Mouse (Mus musculus) hematopoietic multipotent progenitor cell, adult 10-12 weeks (in vitro differentiated cells): ENCODE results near the gene Wfdc5. TPM values are rescaled to one million over a fixed set of nuclear protein-coding genes. Genes with fewer than 3 reads are reported as not detected.

ENCODE experiments used
- polyA plus RNA-seq: library from polyadenylated mRNA; stranded (reverse); fragments of >175 nt; gene quantifications from 2 replicates; pipeline ENCODE4 v1.2.3, GENCODE M21; 2012; ENCODE audit warnings: low replicate concordance

The Wfdc5 gene
- polyA plus RNA-seq: 0.08 TPM in 1 of 2 replicates, not detected in the other

DNA sequence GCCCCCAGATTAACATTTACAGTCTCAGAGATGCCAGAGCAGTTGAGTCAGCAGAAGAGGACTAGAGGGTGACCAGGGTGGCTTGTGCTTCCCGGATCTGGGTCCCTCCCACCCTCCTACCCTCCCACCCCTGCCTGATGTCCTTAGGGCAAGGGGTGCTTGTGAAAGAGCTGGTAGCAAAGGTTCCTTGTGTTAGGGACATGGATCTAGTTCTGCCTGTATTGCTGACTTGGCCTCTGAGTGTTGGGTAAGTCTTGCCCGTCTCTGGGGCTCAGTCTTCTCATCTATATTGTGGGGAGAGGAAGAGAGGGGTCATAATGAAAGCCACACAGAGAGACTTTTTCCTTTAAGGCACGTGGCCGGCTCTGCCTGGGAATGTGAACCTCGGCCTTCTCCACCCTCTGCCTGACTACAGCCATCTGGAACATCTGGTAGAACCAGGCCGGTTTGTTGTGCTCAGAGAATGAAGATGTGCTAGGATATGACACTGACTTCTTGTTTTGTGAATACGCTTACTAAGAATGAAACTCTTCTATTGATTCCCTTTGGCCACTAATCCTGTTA is at the start of gene Wfdc5:
TSS of gene Wfdc5 (minus strand) at position 51 of the 564 bp plus-strand sequence.

DNA sequence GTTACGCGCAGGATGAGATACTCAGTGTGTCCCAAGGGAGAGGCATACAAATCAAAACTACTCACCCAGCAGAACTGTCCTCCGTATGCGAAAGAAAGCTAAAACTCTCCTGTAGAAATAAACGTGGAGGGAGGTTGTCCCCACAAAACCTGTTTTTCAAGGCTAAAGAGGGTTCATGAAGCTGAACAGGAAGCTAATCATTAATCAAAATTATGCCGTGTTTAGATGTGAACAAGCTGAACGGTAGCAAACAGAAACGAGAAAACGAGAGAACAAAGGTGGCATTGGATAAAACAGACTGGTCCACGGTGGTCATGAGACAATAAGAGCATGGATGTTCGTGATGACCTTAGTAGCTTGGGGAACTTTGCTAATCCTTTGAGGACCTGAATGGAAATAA is 39.0 kb upstream of the Wfdc5 start, which contains the start of gene Wfdc15b:
TSS of gene Wfdc15b (minus strand) at position 139 of the 400 bp plus-strand sequence.

DNA sequence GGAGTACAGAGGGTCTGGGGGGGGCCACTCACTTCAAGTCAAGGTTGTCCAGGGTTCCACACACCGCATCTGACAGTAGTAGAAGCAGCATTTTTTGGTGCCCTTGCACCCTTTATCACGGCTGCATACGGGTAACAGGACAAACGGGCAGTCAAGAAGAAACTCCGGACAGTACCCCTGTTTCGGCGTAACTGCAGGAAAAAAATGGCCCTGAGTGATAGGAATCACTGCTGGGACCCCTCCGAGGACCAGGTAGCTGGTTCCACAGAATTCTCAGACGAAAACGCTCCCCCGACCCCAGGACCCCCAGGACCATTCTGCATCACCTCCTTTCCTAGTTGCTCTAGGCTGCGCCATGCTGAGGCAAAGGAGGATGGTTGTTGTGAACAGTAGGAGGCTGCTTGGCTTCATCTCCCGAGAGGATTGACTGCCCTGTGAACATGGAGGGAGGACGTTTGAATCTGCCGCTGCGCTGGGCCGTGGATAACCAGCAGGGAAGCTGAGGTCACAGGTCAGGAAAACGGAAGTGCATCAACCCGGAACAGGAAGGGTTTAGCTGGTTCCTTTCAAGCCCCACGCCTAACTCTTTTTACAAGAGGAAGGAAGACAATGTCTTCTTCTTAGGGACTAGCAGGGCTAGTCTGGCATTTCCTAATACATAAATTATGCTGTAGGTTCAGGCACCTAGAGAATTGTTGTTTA is 17.2 kb upstream of the Wfdc5 start, which contains the start of gene Wfdc15a:
TSS of gene Wfdc15a (minus strand) at position 505 of the 702 bp plus-strand sequence.

DNA sequence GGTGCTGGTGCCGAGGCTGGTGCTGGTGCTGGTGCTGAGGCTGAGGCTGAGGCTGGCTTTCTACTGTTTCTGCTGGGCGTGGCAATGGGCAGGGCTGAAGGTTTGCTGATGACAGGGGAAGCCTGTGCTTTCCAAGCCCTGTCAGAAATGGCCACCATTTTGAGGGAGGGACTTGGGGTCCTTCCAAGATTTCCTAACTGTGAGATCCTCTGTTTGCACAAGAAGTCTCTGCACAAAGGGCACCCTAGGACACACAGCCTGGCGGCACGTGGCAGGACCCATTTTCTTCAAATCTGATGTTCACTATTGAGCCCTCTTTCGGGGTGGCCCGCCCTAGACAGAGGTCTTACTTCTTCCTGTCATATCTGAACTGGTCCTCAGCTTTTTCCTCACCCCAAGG is 8.0 kb upstream of the Wfdc5 start, which contains the start of gene Wfdc12:
TSS of gene Wfdc12 (minus strand) at position 33 of the 400 bp plus-strand sequence.

DNA sequence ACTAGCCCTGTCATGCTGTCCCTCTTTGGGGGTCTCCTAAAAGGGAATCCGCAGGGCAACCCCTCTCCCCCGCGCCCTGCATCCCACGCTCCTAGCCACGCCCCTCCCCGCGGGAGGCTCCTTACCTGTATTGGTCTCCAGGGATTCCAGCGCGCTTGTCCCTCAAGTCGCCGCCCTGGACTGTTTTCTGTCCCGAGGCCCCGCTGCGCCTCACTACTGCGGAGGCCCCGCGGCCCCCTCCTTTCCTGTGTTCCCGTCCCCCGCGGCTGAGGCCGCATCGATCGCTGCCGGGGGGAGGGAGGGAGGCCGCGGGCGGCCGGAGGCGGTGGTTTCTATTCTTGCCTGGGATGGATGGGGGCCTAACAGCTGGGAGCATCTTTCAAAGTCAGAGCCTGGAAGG is 11.6 kb downstream of the Wfdc5 start, which contains the start of gene Kcns1:
TSS of gene Kcns1 (minus strand) at position 212 of the 400 bp plus-strand sequence.

Other genes starting within 250 kb of the Wfdc5 start
- 35.4 and 51.0 TPM in 2 replicates for gene Ywhab, start 187.8 kb downstream of the Wfdc5 start, polyA plus RNA-seq
- gene Pabpc1l, start 157.3 kb downstream of the Wfdc5 start, polyA plus RNA-seq: 0.17 and 0.45 TPM in 2 replicates
- 34.3 and 115 TPM in 2 replicates for gene Stk4, start 112.4 kb downstream of the Wfdc5 start, polyA plus RNA-seq
- 69.3 and 140 TPM in 2 replicates for gene Tomm34, start 111.6 kb downstream of the Wfdc5 start, polyA plus RNA-seq
- 0.16 and 0.60 TPM in 2 replicates for gene Kcns1, start 11.6 kb downstream of the Wfdc5 start, polyA plus RNA-seq
- not detected in 2 replicates for gene Wfdc12, start 7.9 kb upstream of the Wfdc5 start, polyA plus RNA-seq
- not detected in 2 replicates for gene Wfdc15a, start 17.4 kb upstream of the Wfdc5 start, polyA plus RNA-seq
- not detected in 2 replicates for gene Wfdc15b, start 38.9 kb upstream of the Wfdc5 start, polyA plus RNA-seq
- gene Svs2, start 55.7 kb upstream of the Wfdc5 start, polyA plus RNA-seq: not detected in 2 replicates
- not detected in 2 replicates for gene Svs3b, start 73.9 kb upstream of the Wfdc5 start, polyA plus RNA-seq
- not detected in 2 replicates for gene Svs4, start 95.7 kb upstream of the Wfdc5 start, polyA plus RNA-seq
- gene Svs3a, start 106.5 kb upstream of the Wfdc5 start, polyA plus RNA-seq: not detected in 2 replicates
- not detected in 2 replicates for gene Svs6, start 134.0 kb upstream of the Wfdc5 start, polyA plus RNA-seq
- not detected in 2 replicates for gene Svs5, start 150.0 kb upstream of the Wfdc5 start, polyA plus RNA-seq
- gene Slpi, start 206.4 kb upstream of the Wfdc5 start, polyA plus RNA-seq: 21.9 and 55.6 TPM in 2 replicates
- 0.39 and 0.58 TPM in 2 replicates for gene Rbpjl, start 220.4 kb upstream of the Wfdc5 start, polyA plus RNA-seq
- 0.45 and 0.55 TPM in 2 replicates for gene Matn4, start 222.4 kb upstream of the Wfdc5 start, polyA plus RNA-seq